Mouse (Mus musculus) heart, embryonic 14.5 days (tissue): Measurements from ENCODE around the gene Agbl3. TPM values are rescaled to one million over a fixed set of nuclear protein-coding genes. Genes with fewer than 3 reads are reported as not detected.
A peak's percentile ranks its signal among the peaks of the same experiment; 100 is the strongest.

Experiments used
- ATAC-seq: fragments of 200-750 bp; cut with Nextera tagmentation; 2 replicates; pipeline ENCODE4 v1.8.0; 2017; ENCODE audit warnings: low read depth, moderate TSS enrichment; ENCODE audit not compliant: insufficient number of reproducible peaks, insufficient read depth, low FRiP score
- H3K27ac ChIP-seq, 2 experiments: fragments of 200-500 bp in 1 of 2; fragments of 300-500 bp in 1 of 2; sonication (generic) in 1 of 2; replicated peaks in 1 of 2; 2 replicates each; pipeline ENCODE4 v1.5.1; 2012 to 2014; ENCODE audit warnings: low read depth in 2 of 2, low read length in 2 of 2, control low read depth in 1 of 2, mild to moderate bottlenecking in 1 of 2, mixed read lengths in 1 of 2; ENCODE audit not compliant: control insufficient read depth in 1 of 2, insufficient read depth in 1 of 2
- H3K27me3 ChIP-seq: fragments of 300-500 bp; sonication (generic); 2 replicates; pipeline ENCODE4 v1.6.1; 2014; ENCODE audit warnings: mild to moderate bottlenecking, low read length, control low read depth; ENCODE audit not compliant: control insufficient read depth, insufficient read depth
- H3K36me3 ChIP-seq: fragments of 300-500 bp; sonication (generic); 2 replicates; pipeline ENCODE4 v1.6.1; 2014; ENCODE audit warnings: mild to moderate bottlenecking, control low read depth, low read length, mixed read lengths; ENCODE audit not compliant: control insufficient read depth, insufficient read depth
- H3K4me1 ChIP-seq, 2 experiments: fragments of 200-500 bp in 1 of 2; fragments of 300-500 bp in 1 of 2; sonication (generic) in 1 of 2; 2 replicates each; pipeline ENCODE4 v1.6.1; 2012 to 2014; ENCODE audit warnings: low read length in 2 of 2, control low read depth in 1 of 2, mixed read lengths in 1 of 2; ENCODE audit not compliant: control insufficient read depth in 2 of 2, insufficient read depth in 2 of 2
- H3K4me2 ChIP-seq: fragments of 300-500 bp; sonication (generic); 2 replicates; pipeline ENCODE4 v1.6.1; 2014; ENCODE audit warnings: mild to moderate bottlenecking, low read length
- H3K4me3 ChIP-seq, 2 experiments: fragments of 200-500 bp in 1 of 2; fragments of 300-500 bp in 1 of 2; sonication (generic) in 1 of 2; 2 replicates each; pipeline ENCODE4 v1.5.1; 2012 to 2014; ENCODE audit warnings: low read length in 2 of 2, mild to moderate bottlenecking in 2 of 2, control low read depth in 1 of 2, low read depth in 1 of 2, moderate library complexity in 1 of 2; ENCODE audit not compliant: control insufficient read depth in 1 of 2, insufficient read depth in 1 of 2
- H3K9ac ChIP-seq: fragments of 300-500 bp; sonication (generic); 2 replicates; pipeline ENCODE4 v1.6.1; 2014; ENCODE audit warnings: mild to moderate bottlenecking, low read length
- H3K9me3 ChIP-seq: fragments of 300-500 bp; sonication (generic); 2 replicates; pipeline ENCODE4 v1.6.1; 2016; ENCODE audit warnings: low read length, control low read depth; ENCODE audit not compliant: control insufficient read depth
- WGBS: fragments of 180-500 bp; shearing (Covaris S2); extraction: QIAGEN DNeasy Blood & Tissue Kit; methylation state at CpG from one replicate; pipeline ENCODE4 v1.1.7; 2014; 5-methylcytosine and 5-hydroxymethylcytosine counted together
- polyA plus RNA-seq: library from polyadenylated mRNA; unstranded; fragments of >200 nt; fragmentation: Nextera tagmentation; extraction: Ambion mirVana; gene quantifications from 2 replicates; pipeline ENCODE4 v1.2.1, GENCODE M21; 2014

Gene Agbl3
- polyA plus RNA-seq, 1 experiment from 2014 or later: 6.6 TPM

- Histone ChIP-seq H3K36me3 (no peaks in the 10 kb centered on the region), H3K27me3 (no peaks in the 10 kb centered on the region), H3K9me3 (no peaks in the 10 kb centered on the region), H3K4me3 (no peak overlapping the region), H3K27ac (0 out of 4 replicates have a peak overlapping the region, but pooled peaks of 1 of the 2 experiments have one; percentile 5), H3K9ac (peak overlapping the region; percentile 56; the same call in 1 of the 2 replicates), H3K4me1 (peaks cover 19 to 22% of the 10 kb centered on the region in 2 experiments), H3K4me2 (peak overlapping the region; percentile 61; the same call in 1 of the 2 replicates)
- ATAC-seq: no peak
- WGBS: 42% methylated on average over 9 of the region's 9 CpGs
Measured at GRCm38 (mm10) chr6:34863786-34864514, 83.7 kb downstream of the Agbl3 start.

- Histone ChIP-seq H3K27me3 (no peaks in the 10 kb centered on the region), H3K9me3 (no peaks in the 10 kb centered on the region), H3K27ac (peak overlapping the region; percentile 52 to 59), H3K36me3 (no peaks in the 10 kb centered on the region), H3K9ac (no peak overlapping the region), H3K4me2 (no peak overlapping the region), H3K4me1 (peaks cover 31 to 32% of the 10 kb centered on the region in 2 experiments), H3K4me3 (no peak overlapping the region)
- no peak for ATAC-seq
- 49% methylated on average over 5 of the region's 5 CpGs for WGBS
Measured at GRCm38 (mm10) chr6:34865213-34865612, 85.0 kb downstream of the Agbl3 start.

- Histone ChIP-seq H3K4me2 (no peak overlapping the region), H3K4me1 (peaks cover 31 to 35% of the 10 kb centered on the region in 2 experiments), H3K9ac (no peak overlapping the region), H3K27me3 (no peaks in the 10 kb centered on the region), H3K4me3 (no peak overlapping the region), H3K36me3 (no peaks in the 10 kb centered on the region), H3K9me3 (no peaks in the 10 kb centered on the region), H3K27ac (peak overlapping the region; percentile 59 to 60)
- peak; percentile 68 for ATAC-seq
- 47% methylated on average over 7 of the region's 7 CpGs for WGBS
Measured at GRCm38 (mm10) chr6:34865711-34866593, 85.7 kb downstream of the Agbl3 start.

- no peak for ATAC-seq
- H3K4me1 ChIP-seq: peaks cover 31 to 35% of the 10 kb centered on the region in 2 experiments
- H3K36me3 ChIP-seq: no peaks in the 10 kb centered on the region
- H3K9ac ChIP-seq: 0 out of 2 replicates have a peak overlapping the region, but pooled peaks have one; percentile 23
- WGBS: 69% methylated on average over 8 of the region's 8 CpGs
- H3K27ac ChIP-seq: peak overlapping the region in 1 of 2 experiments; percentile 59; a peak in 1 of 4 replicates
- H3K27me3 ChIP-seq: no peaks in the 10 kb centered on the region
- no peak overlapping the region for H3K4me3 ChIP-seq
- no peak overlapping the region for H3K4me2 ChIP-seq
- H3K9me3 ChIP-seq: no peaks in the 10 kb centered on the region
Measured at GRCm38 (mm10) chr6:34866786-34867185, 86.6 kb downstream of the Agbl3 start.

GRCm38 (mm10) chr6:34867301-34867994 lies 87.2 kb downstream of the Agbl3 start:
- Histone ChIP-seq H3K27ac (no peak overlapping the region; a peak in 1 of 4 replicates), H3K4me3 (no peak overlapping the region), H3K9ac (no peak overlapping the region), H3K9me3 (no peaks in the 10 kb centered on the region), H3K27me3 (no peaks in the 10 kb centered on the region), H3K36me3 (no peaks in the 10 kb centered on the region), H3K4me1 (peaks cover 31 to 35% of the 10 kb centered on the region in 2 experiments), H3K4me2 (no peak overlapping the region)
- 75% methylated on average over 16 of the region's 16 CpGs for WGBS
- ATAC-seq: no peak

- 76% methylated on average over 10 of the region's 10 CpGs for WGBS
- no peak overlapping the region for H3K9ac ChIP-seq
- H3K27me3 ChIP-seq: no peaks in the 10 kb centered on the region
- peaks cover 27 to 33% of the 10 kb centered on the region in 2 experiments for H3K4me1 ChIP-seq
- H3K27ac ChIP-seq: no peak overlapping the region
- no peaks in the 10 kb centered on the region for H3K9me3 ChIP-seq
- ATAC-seq: no peak
- no peaks in the 10 kb centered on the region for H3K36me3 ChIP-seq
- no peak overlapping the region for H3K4me2 ChIP-seq
- no peak overlapping the region for H3K4me3 ChIP-seq
Measured at GRCm38 (mm10) chr6:34867995-34868350, 87.7 kb downstream of the Agbl3 start.
